Mouse (Mus musculus) lung, adult 2 months (tissue): ENCODE measurements around the gene Spata48.

Experiments
- CTCF ChIP-seq: fragments of 200-500 bp; IDR thresholded peaks from 2 replicates; pipeline ENCODE4 v1.5.1; 2011; ENCODE audit warnings: mild to moderate bottlenecking, low read length, control low read depth; ENCODE audit not compliant: insufficient read depth
- POLR2A ChIP-seq: fragments of 200-500 bp; IDR thresholded peaks from 2 replicates; pipeline ENCODE4 v1.6.1; 2011; ENCODE audit warnings: low read depth, mild to moderate bottlenecking, control low read depth, low read length, borderline replicate concordance; ENCODE audit errors: extremely low read depth

DNA sequence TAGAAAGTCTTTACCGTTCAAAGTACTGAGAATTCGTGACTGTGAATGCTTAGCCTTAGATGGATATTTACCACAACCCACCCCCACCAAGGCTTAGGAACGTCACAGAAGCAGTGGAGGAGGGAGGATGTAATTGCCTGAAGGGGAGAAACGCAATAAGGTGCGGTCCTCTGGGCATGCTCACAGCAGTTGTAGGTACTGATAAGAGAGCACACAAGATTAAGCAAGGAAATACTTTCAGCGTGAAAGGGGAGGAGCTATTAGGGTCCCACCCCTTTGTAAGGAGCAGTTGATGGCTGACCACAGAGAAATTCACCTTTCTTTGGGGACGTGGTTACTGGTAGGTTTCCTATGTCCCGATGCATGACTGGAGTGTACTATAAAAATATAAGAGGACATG is 22.5 kb downstream of the Spata48 start:
- TF ChIP-seq CTCF: no peak
- no peak for TF ChIP-seq POLR2A
